Mouse (Mus musculus): ENCODE data around the gene Dnmt1. TPM values are rescaled to one million over a fixed set of nuclear protein-coding genes. Genes with fewer than 3 reads are reported as not detected.
"Not testable (repeated sequence)": the region's sequence is repeated elsewhere in the genome, so short reads cannot be mapped to it uniquely, and the experiment has no call there.

The Dnmt1 gene
- 54.5 and 59.1 TPM in 2 replicates for polyA plus RNA-seq (2015; fragmentation: Nextera tagmentation; extraction: Ambion mirVana)

DNA sequence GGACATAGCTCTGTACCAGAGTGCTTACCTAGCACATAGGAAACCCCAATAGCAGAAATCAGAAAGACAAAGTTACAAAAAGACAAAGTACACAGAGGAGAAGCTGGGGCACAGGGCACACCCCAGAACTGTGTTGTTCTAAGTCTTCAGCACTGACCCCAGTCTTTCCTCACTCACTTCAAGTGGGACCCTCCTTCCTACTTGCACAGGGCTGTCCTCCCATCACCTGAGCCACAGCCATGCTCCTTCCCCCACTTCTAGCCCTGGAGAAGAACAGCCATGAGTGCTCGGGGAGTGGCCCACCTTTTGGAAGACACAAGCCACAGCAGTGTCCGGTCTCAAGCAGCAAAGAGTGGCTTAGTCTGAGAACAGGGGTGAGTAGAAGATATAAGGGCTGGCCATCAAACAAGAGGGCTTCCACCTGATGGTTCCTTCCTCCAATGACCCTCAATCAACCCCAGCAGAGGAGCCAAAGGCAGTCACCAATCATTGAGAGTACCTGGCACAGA, at the start of gene Dnmt1:
Gene Dnmt1, minus strand, starts transcription at position 459 of the 509 bp plus-strand sequence.
- Histone ChIP-seq H3K36me3 (replicated peaks) (no peaks in the 10 kb centered on the region), H3K4me2 (no peak within 1 kb of the TSS), H3K9me3 (replicated peaks) (no peaks in the 10 kb centered on the region), H3K9ac (no peak within 1 kb of the TSS), H3K27me3 (no peaks in the 10 kb centered on the region), H3K4me3 (replicated peaks) (no peak within 1 kb of the TSS), H3K4me1 (replicated peaks) (0 out of 2 replicates have a peak, but pooled peaks cover 4% of the 10 kb centered on the region), H3K27ac (replicated peaks) (no peak within 1 kb of the TSS)
- no peak for ATAC-seq (ENCODE audit: insufficient read depth)
- WGBS (ENCODE audit: insufficient replicate concordance), result 79% methylated on average over 2 of the region's 2 CpGs

DNA sequence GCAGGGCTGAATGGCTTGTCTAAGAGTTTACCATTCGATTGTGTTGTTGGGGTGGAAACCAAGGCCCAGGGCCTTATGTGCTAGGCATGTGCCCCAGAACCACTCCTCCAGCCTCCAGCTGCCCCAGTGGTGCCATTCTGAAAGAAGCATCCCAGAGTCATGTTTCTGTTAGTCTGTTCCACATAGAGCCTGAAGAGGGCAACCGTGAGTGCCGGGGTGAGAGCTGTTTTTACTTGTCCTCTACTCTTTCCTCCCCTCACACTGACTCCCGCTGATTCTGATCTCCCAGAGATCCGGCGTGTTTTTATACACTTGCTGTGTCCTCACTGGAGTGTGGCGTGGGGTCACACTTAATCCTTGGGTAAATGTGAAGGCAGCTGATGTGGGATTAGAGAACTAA, 48.3 kb upstream of the Dnmt1 start:
- WGBS (ENCODE audit: insufficient replicate concordance), result 76% methylated on average over 7 of the region's 7 CpGs
- no peak for ATAC-seq (ENCODE audit: insufficient read depth)

DNA sequence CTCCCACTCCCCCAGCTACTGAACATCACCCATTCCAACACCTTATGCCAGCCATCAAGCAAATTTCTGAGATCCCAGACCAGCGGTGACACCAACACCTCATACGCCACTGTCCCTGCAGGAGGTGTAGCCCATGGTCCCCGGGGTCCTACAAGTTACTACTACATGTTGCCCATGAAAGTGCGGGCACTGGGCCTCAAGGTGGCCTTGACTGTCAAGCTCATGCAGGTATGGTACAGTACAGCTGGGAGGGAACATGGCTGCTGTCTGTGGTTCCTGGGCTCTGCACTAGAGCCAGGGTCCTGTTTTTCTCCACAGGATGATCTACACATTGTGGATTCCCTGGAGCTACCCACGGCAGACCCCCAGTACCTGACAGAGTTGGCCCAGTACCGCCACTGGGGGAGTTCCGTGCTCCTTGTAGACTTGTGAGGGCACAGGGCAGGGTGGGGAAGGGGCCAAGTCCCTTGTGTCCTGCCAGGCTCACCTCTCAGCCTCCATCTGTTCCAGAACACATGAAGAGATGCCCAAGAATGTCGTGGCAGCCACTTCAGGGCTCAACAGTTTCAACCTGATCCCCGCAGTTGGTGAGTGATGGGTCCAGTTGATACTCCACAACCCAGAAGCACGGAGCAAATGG, 47.7 kb upstream of the Dnmt1 start:
- H3K27me3 ChIP-seq, result no peaks in the 10 kb centered on the region
- H3K9me3 ChIP-seq (replicated peaks), result no peaks in the 10 kb centered on the region
- H3K4me3 ChIP-seq (replicated peaks), result no peak overlapping the region
- H3K27ac ChIP-seq (replicated peaks), result no peak overlapping the region
- H3K4me1 ChIP-seq (replicated peaks), result peaks cover 39% of the 10 kb centered on the region
- 83% methylated on average over 10 of the region's 10 CpGs for WGBS (ENCODE audit: insufficient replicate concordance)
- peaks cover 36% of the 10 kb centered on the region for H3K36me3 ChIP-seq (replicated peaks)
- H3K9ac ChIP-seq, result no peak overlapping the region
- no peak overlapping the region for H3K4me2 ChIP-seq
- no peak for ATAC-seq (ENCODE audit: insufficient read depth)

More for the DNA sequence above, 48.3 kb upstream of the Dnmt1 start:
- H3K27ac ChIP-seq (replicated peaks), result no peak overlapping the region
- H3K4me2 ChIP-seq, result no peak overlapping the region
- H3K9me3 ChIP-seq (replicated peaks), result no peaks in the 10 kb centered on the region
- no peaks in the 10 kb centered on the region for H3K27me3 ChIP-seq
- H3K9ac ChIP-seq, result no peak overlapping the region
- H3K36me3 ChIP-seq (replicated peaks), result peaks cover 36% of the 10 kb centered on the region
- no peak overlapping the region for H3K4me3 ChIP-seq (replicated peaks)
- peaks cover 42% of the 10 kb centered on the region for H3K4me1 ChIP-seq (replicated peaks)

DNA sequence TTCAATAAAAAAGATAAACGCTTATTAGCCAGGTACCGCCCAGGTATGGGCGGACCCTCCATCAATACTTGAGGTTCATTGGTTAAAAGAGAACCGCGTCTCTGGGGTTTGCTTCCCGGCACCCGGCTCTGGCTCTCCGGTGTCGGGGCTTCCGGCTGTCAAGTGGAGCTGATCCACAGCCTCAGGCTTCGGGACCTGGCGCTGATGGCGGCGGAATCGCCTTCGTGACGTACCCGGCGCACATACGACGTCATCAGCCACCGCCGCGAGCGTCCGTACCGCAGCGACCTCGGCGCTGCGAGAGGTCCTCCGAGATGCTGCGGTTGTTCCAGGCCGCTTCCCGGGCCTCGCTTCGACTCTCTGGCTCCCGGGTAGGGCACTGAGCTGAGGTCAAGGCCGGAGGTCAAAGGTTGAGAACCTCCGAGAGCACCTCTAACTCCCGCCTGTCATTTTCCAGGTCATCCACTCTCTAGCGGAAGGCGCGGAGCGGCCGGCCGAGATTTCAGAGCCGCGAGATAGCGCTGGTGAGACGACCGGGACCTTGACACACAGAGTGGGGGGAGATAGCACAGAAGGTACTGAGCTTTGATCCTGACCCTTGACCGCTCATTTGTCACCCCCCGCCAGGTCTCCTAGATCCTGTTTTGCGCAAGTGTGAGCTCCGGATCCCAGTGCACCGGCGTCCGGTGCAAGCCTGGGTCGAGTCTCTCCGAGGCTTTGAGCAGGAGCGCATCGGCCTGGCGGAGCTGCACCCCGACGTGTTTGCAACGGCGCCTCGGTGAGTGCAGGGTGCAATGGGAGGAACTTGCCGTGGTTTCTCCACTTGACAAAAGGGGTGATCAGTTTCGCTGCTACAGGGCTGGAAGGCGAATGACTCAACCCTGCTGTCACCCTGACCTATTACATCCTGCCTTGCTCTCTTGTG, 43.2 kb upstream of the Dnmt1 start, which contains the start of gene Mrpl4:
Gene Mrpl4, plus strand, starts transcription at position 112 of the 925 bp plus-strand sequence.
- Histone ChIP-seq H3K4me1 (replicated peaks) (peaks cover 43% of the 10 kb centered on the region), H3K27ac (replicated peaks) (peak within 1 kb of the TSS; percentile 90), H3K36me3 (replicated peaks) (peaks cover 26% of the 10 kb centered on the region), H3K9me3 (replicated peaks) (no peaks in the 10 kb centered on the region), H3K4me3 (replicated peaks) (peak within 1 kb of the TSS; percentile 84), H3K9ac (peak within 1 kb of the TSS; percentile 68), H3K4me2 (peak within 1 kb of the TSS; percentile 91), H3K27me3 (no peaks in the 10 kb centered on the region)
- ATAC-seq (ENCODE audit: insufficient read depth), result peak; percentile 76
- WGBS (ENCODE audit: insufficient replicate concordance), result under 1% methylated on average over 72 of the region's 72 CpGs

DNA sequence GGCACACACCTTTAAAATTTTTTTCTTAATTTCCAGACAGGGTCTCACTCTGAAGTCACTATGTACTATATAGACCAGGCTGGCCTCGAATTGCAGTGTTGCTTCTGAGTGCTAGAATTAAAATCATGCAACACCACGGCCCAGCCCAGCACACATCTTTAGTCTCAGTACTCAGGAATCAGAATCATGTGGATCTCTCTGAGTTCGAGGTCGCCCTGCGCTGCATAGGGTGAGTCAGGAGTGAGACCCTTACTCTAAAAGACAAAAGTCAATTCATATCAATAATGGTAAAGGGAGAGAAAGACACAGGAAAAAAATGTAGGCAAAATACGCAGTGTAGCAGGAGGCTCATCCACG, 42.6 kb upstream of the Dnmt1 start:
- Histone ChIP-seq H3K4me3 (replicated peaks) (peak overlapping the region; percentile 84), H3K9ac (peak overlapping the region; percentile 68), H3K36me3 (replicated peaks) (peaks cover 19% of the 10 kb centered on the region), H3K27ac (replicated peaks) (peak overlapping the region; percentile 90), H3K9me3 (replicated peaks) (no peaks in the 10 kb centered on the region), H3K4me2 (peak overlapping the region; percentile 91), H3K4me1 (replicated peaks) (peaks cover 49% of the 10 kb centered on the region), H3K27me3 (no peaks in the 10 kb centered on the region)
- ATAC-seq (ENCODE audit: insufficient read depth), result peak; percentile 3; the same call in 1 of the 2 replicates
- 10% methylated on average over 7 of the region's 7 CpGs for WGBS (ENCODE audit: insufficient replicate concordance)

DNA sequence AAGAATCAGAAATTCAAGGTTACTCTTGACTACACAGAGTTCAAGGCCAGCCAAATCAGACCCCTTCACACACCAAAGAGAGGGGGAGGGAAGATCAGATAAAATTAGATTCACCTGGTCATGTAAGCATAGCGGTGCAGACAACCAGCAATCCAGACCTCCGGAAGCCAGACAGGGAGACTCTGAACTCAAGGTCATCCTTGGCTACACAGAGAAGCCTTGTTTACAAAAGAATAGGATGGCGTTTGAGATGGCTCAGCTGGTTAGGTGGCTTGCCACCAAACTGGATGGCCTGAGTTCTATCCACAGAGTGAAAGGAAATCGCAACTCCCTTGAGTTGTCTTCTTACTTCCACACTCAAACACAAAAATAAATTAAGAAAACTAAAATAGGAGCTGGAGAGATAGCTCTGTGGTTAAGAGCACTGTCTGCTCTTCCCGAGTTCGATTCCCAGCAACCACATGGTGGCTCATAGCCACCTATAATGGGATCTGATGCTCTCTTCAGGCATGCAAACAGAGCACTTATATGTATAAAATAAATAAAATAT, 42.0 kb upstream of the Dnmt1 start:
- no peak for ATAC-seq (ENCODE audit: insufficient read depth)
- no peak overlapping the region for H3K4me2 ChIP-seq
- no peak overlapping the region for H3K9ac ChIP-seq
- WGBS (ENCODE audit: insufficient replicate concordance), result 60% methylated on average over 6 of the region's 6 CpGs
- no peaks in the 10 kb centered on the region for H3K9me3 ChIP-seq (replicated peaks)
- no peak overlapping the region for H3K27ac ChIP-seq (replicated peaks)
- H3K27me3 ChIP-seq, result no peaks in the 10 kb centered on the region
- no peak overlapping the region for H3K4me3 ChIP-seq (replicated peaks)
- peaks cover 51% of the 10 kb centered on the region for H3K4me1 ChIP-seq (replicated peaks)
- H3K36me3 ChIP-seq (replicated peaks), result peaks cover 14% of the 10 kb centered on the region

DNA sequence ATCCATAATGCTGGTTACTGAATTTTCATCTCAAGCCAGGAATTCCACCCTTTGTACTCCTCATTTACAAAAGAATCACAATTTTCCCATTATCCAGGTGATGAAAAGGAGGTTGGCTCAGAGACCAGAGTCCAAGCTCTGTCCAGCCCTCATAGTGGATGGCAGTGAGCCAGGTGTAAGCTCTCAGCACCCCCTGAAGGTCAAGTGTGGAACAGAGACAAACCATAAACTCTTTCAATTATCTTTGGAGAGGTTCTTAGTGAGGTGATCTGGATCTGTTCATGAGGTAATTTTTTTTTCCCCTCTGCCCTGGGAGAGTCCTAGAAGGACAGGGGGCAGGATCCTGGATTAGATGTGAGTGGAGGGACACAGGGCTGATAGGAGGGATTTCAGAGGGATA, 41.1 kb upstream of the Dnmt1 start:
- Histone ChIP-seq H3K27ac (replicated peaks) (0 out of 2 replicates have a peak overlapping the region, but pooled peaks have one; percentile 10), H3K36me3 (replicated peaks) (peaks cover 5% of the 10 kb centered on the region; the same call in 1 of the 2 replicates), H3K4me1 (replicated peaks) (peaks cover 51% of the 10 kb centered on the region), H3K9ac (no peak overlapping the region), H3K27me3 (no peaks in the 10 kb centered on the region), H3K9me3 (replicated peaks) (no peaks in the 10 kb centered on the region), H3K4me2 (no peak overlapping the region), H3K4me3 (replicated peaks) (no peak overlapping the region)
- no peak for ATAC-seq (ENCODE audit: insufficient read depth)

DNA sequence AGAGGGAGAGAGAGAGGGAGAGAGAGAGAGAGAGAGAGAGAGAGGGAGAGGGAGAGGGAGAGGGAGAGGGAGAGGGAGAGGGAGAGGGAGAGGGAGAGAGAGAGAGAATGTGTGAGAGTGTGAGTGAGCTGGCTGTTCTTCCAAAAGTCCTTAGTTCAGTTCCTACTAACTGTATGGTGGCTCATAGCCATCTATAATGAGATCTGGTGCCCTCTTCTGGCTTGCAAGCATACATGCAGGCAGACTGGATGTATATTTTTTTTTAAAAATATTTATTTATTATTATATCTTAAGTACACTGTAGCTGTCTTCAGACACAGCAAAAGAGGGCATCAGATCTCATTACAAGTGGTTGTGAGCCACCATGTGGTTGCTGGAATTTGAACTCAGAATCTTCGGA, 38.6 kb upstream of the Dnmt1 start:
- 63% methylated on average over 1 of the region's 1 CpGs for WGBS (ENCODE audit: insufficient replicate concordance)
- H3K27me3 ChIP-seq; H3K36me3 ChIP-seq (replicated peaks); H3K27ac ChIP-seq (replicated peaks); H3K9me3 ChIP-seq (replicated peaks); H3K4me2 ChIP-seq; H3K9ac ChIP-seq; ATAC-seq (ENCODE audit: insufficient read depth); H3K4me3 ChIP-seq (replicated peaks): not testable (repeated sequence)
- H3K4me1 ChIP-seq (replicated peaks), result peaks cover 35% of the 10 kb centered on the region

DNA sequence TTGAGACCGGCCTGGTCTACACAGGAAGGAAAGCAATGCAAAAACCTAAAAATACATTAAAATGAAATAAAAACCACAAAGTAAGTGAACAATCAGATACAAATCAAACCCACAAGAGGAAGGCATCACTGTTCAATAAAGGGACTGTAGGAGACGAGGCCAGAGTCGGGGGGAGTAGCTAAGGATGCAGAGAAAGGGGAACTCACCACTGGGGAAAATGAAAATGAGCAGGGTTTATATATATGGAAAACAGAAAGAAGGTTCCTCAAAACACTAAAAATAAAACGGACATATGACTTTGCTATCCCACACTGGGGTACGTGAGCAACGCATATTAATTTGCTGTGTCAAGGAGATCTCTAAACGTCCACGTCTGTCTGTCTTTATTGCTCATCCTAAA, 37.4 kb upstream of the Dnmt1 start:
- H3K27me3 ChIP-seq, result no peaks in the 10 kb centered on the region
- H3K9ac ChIP-seq, result no peak overlapping the region
- H3K36me3 ChIP-seq (replicated peaks), result no peaks in the 10 kb centered on the region
- H3K27ac ChIP-seq (replicated peaks), result no peak overlapping the region
- no peaks in the 10 kb centered on the region for H3K9me3 ChIP-seq (replicated peaks)
- H3K4me3 ChIP-seq (replicated peaks), result no peak overlapping the region
- no peak for ATAC-seq (ENCODE audit: insufficient read depth)
- H3K4me2 ChIP-seq, result no peak overlapping the region
- H3K4me1 ChIP-seq (replicated peaks), result peaks cover 29% of the 10 kb centered on the region
- 55% methylated on average over 8 of the region's 8 CpGs for WGBS (ENCODE audit: insufficient replicate concordance)

DNA sequence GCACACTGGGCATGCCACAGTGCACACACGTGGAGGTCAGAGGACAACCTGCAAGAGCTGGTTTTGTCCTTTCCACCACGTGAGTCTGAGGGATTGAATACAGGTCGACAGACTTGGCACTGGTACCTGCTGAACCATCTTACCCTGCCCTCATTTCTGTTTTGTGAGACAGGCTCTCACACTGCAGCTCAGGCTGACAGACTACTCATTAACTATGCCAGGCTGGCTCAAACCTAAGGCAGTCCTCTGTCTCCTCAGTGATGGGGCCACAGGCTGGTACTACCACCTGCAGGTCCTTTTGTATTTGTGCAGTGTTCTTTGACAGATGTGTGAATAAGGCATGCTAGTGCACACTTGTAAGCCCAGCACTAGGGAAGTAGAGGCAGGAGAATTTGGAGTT, 35.4 kb upstream of the Dnmt1 start:
- no peak for ATAC-seq (ENCODE audit: insufficient read depth)
- WGBS (ENCODE audit: insufficient replicate concordance), result 52% methylated on average over 3 of the region's 3 CpGs
- no peaks in the 10 kb centered on the region for H3K9me3 ChIP-seq (replicated peaks)

More for the DNA sequence above, 35.4 kb upstream of the Dnmt1 start:
- Histone ChIP-seq H3K4me3 (replicated peaks) (no peak overlapping the region), H3K4me1 (replicated peaks) (peaks cover 22% of the 10 kb centered on the region), H3K27me3 (no peaks in the 10 kb centered on the region), H3K36me3 (replicated peaks) (no peaks in the 10 kb centered on the region), H3K27ac (replicated peaks) (no peak overlapping the region), H3K9ac (no peak overlapping the region), H3K4me2 (no peak overlapping the region)

Data from liver, embryonic 15.5 days (tissue).